Mouse (Mus musculus) embryonic stem cell, embryonic (primary cell): ENCODE results near the gene Treml2.

ENCODE experiments used
- CTCF ChIA-PET, 4 experiments: fragments of 300-600 bp in 2 of 4; fragments of 350-600 bp in 2 of 4; sonication (Branson Sonifier 250); formaldehyde crosslinking; loops; one replicate each; lab custom pipeline; 2022; ENCODE audit warnings: inconsistent platforms in 2 of 4; lab: Charles Lee
- POLR2A ChIA-PET, 4 experiments: fragments of 300-600 bp in 2 of 4; fragments of 350-600 bp in 2 of 4; sonication (Branson Sonifier 250); formaldehyde crosslinking; loops; one replicate each; lab custom pipeline; 2022; ENCODE audit warnings: antibody characterized with exemption in 4 of 4, inconsistent platforms in 1 of 4; lab: Charles Lee

Gene Treml2

GRCm38 (mm10) chr17:48360462-48360861 lies 61.2 kb downstream of the Treml2 start:
- CTCF ChIA-PET, result interaction anchor here (0.5 to 1.6 kb wide), 4 partner anchors 243 to 552 kb away, joined by 3 to 8 read pairs (median 4); no protein-coding TSS in a partner anchor
- POLR2A ChIA-PET, result interaction anchor here in 2 of 4 experiments (0.7 to 1.3 kb wide), 2 partner anchors 10 to 66 kb away, joined by 3 read pairs; no protein-coding TSS in a partner anchor
